Mouse (Mus musculus) forebrain, embryonic 16.5 days (tissue): ENCODE measurements around the gene Dtx1. TPM values are rescaled to one million over a fixed set of nuclear protein-coding genes. Genes with fewer than 3 reads are reported as not detected.

ENCODE experiments used
- ATAC-seq: fragments of 200-750 bp; cut with Nextera tagmentation; 2 replicates; pipeline ENCODE4 v1.8.0; 2017; ENCODE audit warnings: mild to moderate bottlenecking, moderate library complexity
- H3K27ac ChIP-seq: fragments of 300-500 bp; sonication (generic); 2 replicates; pipeline ENCODE4 v1.5.1; 2014; ENCODE audit warnings: low read length, control low read depth
- H3K27me3 ChIP-seq: fragments of 300-500 bp; sonication (generic); replicated peaks from 2 replicates; pipeline ENCODE4 v1.6.1; 2014; ENCODE audit warnings: low read length; ENCODE audit not compliant: control insufficient read depth, insufficient read depth
- H3K36me3 ChIP-seq: fragments of 300-500 bp; sonication (generic); 2 replicates; pipeline ENCODE4 v1.6.1; 2014; ENCODE audit not compliant: control insufficient read depth, insufficient read depth
- H3K4me1 ChIP-seq: fragments of 300-500 bp; sonication (generic); replicated peaks from 2 replicates; pipeline ENCODE4 v1.6.1; 2014; ENCODE audit warnings: low read length; ENCODE audit not compliant: control insufficient read depth, insufficient read depth
- H3K4me2 ChIP-seq: fragments of 300-500 bp; sonication (generic); 2 replicates; pipeline ENCODE4 v1.6.1; 2014; ENCODE audit warnings: mild to moderate bottlenecking, low read length, control low read depth
- H3K4me3 ChIP-seq: fragments of 300-500 bp; sonication (generic); replicated peaks from 2 replicates; pipeline ENCODE4 v1.5.1; 2014; ENCODE audit warnings: mild to moderate bottlenecking, low read length, control low read depth
- H3K9ac ChIP-seq: fragments of 300-500 bp; sonication (generic); replicated peaks from 2 replicates; pipeline ENCODE4 v1.6.1; 2014; ENCODE audit warnings: low read depth, low read length, control low read depth
- H3K9me3 ChIP-seq: fragments of 300-500 bp; sonication (generic); 2 replicates; pipeline ENCODE4 v1.6.1; 2016; ENCODE audit warnings: low read length; ENCODE audit not compliant: control insufficient read depth
- WGBS: fragments of 180-500 bp; shearing (Covaris S2); extraction: QIAGEN DNeasy Blood & Tissue Kit; methylation state at CpG from one replicate; pipeline ENCODE4 v1.1.7; 2014; 5-methylcytosine and 5-hydroxymethylcytosine counted together
- polyA plus RNA-seq: library from polyadenylated mRNA; unstranded; fragments of >200 nt; fragmentation: Nextera tagmentation; extraction: Ambion mirVana; gene quantifications from 2 replicates; pipeline ENCODE4 v1.2.1, GENCODE M21; 2015

Dtx1 gene
- polyA plus RNA-seq, 1 experiment from 2014 or later: 44.1 TPM

GRCm38 (mm10) chr5:120710161-120710825 is 1.4 kb downstream of the Dtx1 start:
- H3K9ac ChIP-seq: peak overlapping the region; percentile 84
- H3K4me3 ChIP-seq: peak overlapping the region; percentile 66
- H3K36me3 ChIP-seq: no peaks in the 10 kb centered on the region
- WGBS: 2% methylated on average over 40 of the region's 40 CpGs
- no peaks in the 10 kb centered on the region for H3K9me3 ChIP-seq
- ATAC-seq: peak; percentile 28
- H3K4me1 ChIP-seq: peaks cover 57% of the 10 kb centered on the region
- peak overlapping the region; percentile 94 for H3K4me2 ChIP-seq
- no peaks in the 10 kb centered on the region for H3K27me3 ChIP-seq
- H3K27ac ChIP-seq: peak overlapping the region; percentile 83

GRCm38 (mm10) chr5:120706976-120707375 is 4.8 kb downstream of the Dtx1 start:
- H3K9ac ChIP-seq: peak overlapping the region; percentile 41; the same call in 1 of the 2 replicates
- no peak overlapping the region for H3K27ac ChIP-seq

GRCm38 (mm10) chr5:120706541-120706940 is 5.2 kb downstream of the Dtx1 start:
- ATAC-seq: peak; percentile 21; the same call in 1 of the 2 replicates
- H3K27ac ChIP-seq: peak overlapping the region; percentile 28; the same call in 1 of the 2 replicates

More at GRCm38 (mm10) chr5:120706976-120707375, 4.8 kb downstream of the Dtx1 start:
- WGBS: 35% methylated on average over 13 of the region's 13 CpGs
- Histone ChIP-seq H3K36me3 (no peaks in the 10 kb centered on the region), H3K9me3 (no peaks in the 10 kb centered on the region), H3K4me2 (peak overlapping the region; percentile 47), H3K4me1 (peaks cover 66% of the 10 kb centered on the region), H3K27me3 (no peaks in the 10 kb centered on the region), H3K4me3 (peak overlapping the region; percentile 26)
- no peak for ATAC-seq

GRCm38 (mm10) chr5:120704421-120704820 is 7.3 kb downstream of the Dtx1 start:
- Histone ChIP-seq H3K9me3 (no peaks in the 10 kb centered on the region), H3K27ac (no peak overlapping the region), H3K4me1 (peaks cover 61% of the 10 kb centered on the region), H3K4me2 (no peak overlapping the region), H3K36me3 (no peaks in the 10 kb centered on the region), H3K27me3 (no peaks in the 10 kb centered on the region), H3K4me3 (no peak overlapping the region), H3K9ac (peak overlapping the region; percentile 2; the same call in 1 of the 2 replicates)
- whole genome bisulfite sequencing: 42% methylated on average over 6 of the region's 6 CpGs
- ATAC-seq: no peak

More at GRCm38 (mm10) chr5:120706541-120706940, 5.2 kb downstream of the Dtx1 start:
- WGBS: 5% methylated on average over 16 of the region's 16 CpGs
- Histone ChIP-seq H3K9me3 (no peaks in the 10 kb centered on the region), H3K4me3 (peak overlapping the region; percentile 26), H3K9ac (peak overlapping the region; percentile 41), H3K4me1 (peaks cover 62% of the 10 kb centered on the region), H3K36me3 (no peaks in the 10 kb centered on the region), H3K27me3 (no peaks in the 10 kb centered on the region), H3K4me2 (peak overlapping the region; percentile 47)

GRCm38 (mm10) chr5:120703660-120704059 is 8.1 kb downstream of the Dtx1 start:
- Histone ChIP-seq H3K27me3 (no peaks in the 10 kb centered on the region), H3K4me1 (peaks cover 58% of the 10 kb centered on the region), H3K9ac (no peak overlapping the region), H3K36me3 (no peaks in the 10 kb centered on the region), H3K4me2 (no peak overlapping the region), H3K27ac (no peak overlapping the region), H3K9me3 (no peaks in the 10 kb centered on the region), H3K4me3 (no peak overlapping the region)
- ATAC-seq: no peak
- WGBS: 89% methylated on average over 3 of the region's 3 CpGs

GRCm38 (mm10) chr5:120702969-120703368 is 8.8 kb downstream of the Dtx1 start:
- no peak overlapping the region for H3K9ac ChIP-seq
- WGBS: 64% methylated on average over 2 of the region's 2 CpGs
- H3K4me2 ChIP-seq: no peak overlapping the region
- H3K36me3 ChIP-seq: no peaks in the 10 kb centered on the region
- peaks cover 56% of the 10 kb centered on the region for H3K4me1 ChIP-seq
- no peak overlapping the region for H3K27ac ChIP-seq
- H3K4me3 ChIP-seq: no peak overlapping the region
- ATAC-seq: no peak
- H3K27me3 ChIP-seq: no peaks in the 10 kb centered on the region
- H3K9me3 ChIP-seq: no peaks in the 10 kb centered on the region

- no peak for ATAC-seq
These were observed 9.3 kb downstream of the Dtx1 start for GRCm38 (mm10) chr5:120702421-120702820.

GRCm38 (mm10) chr5:120700996-120701790 is 10.5 kb downstream of the Dtx1 start:
- no peaks in the 10 kb centered on the region for H3K36me3 ChIP-seq

More at GRCm38 (mm10) chr5:120702421-120702820, 9.3 kb downstream of the Dtx1 start:
- H3K27me3 ChIP-seq: no peaks in the 10 kb centered on the region
- H3K9me3 ChIP-seq: no peaks in the 10 kb centered on the region
- no peak overlapping the region for H3K4me3 ChIP-seq
- no peak overlapping the region for H3K27ac ChIP-seq
- peaks cover 50% of the 10 kb centered on the region for H3K4me1 ChIP-seq
- no peak overlapping the region for H3K9ac ChIP-seq
- H3K4me2 ChIP-seq: no peak overlapping the region
- no peaks in the 10 kb centered on the region for H3K36me3 ChIP-seq
- WGBS: 65% methylated on average over 4 of the region's 4 CpGs

GRCm38 (mm10) chr5:120698801-120699391 is 12.8 kb downstream of the Dtx1 start:
- Histone ChIP-seq H3K4me2 (no peak overlapping the region), H3K4me3 (no peak overlapping the region), H3K9ac (no peak overlapping the region), H3K36me3 (peaks cover 6% of the 10 kb centered on the region; the same call in 1 of the 2 replicates), H3K9me3 (no peaks in the 10 kb centered on the region), H3K4me1 (peaks cover 31% of the 10 kb centered on the region), H3K27ac (no peak overlapping the region), H3K27me3 (peaks cover 20% of the 10 kb centered on the region)
- WGBS: 26% methylated on average over 16 of the region's 16 CpGs
- ATAC-seq: peak; percentile 24; the same call in 1 of the 2 replicates

More at GRCm38 (mm10) chr5:120700996-120701790, 10.5 kb downstream of the Dtx1 start:
- Histone ChIP-seq H3K9ac (no peak overlapping the region), H3K4me2 (no peak overlapping the region), H3K27me3 (0 out of 2 replicates have a peak, but pooled peaks cover 2% of the 10 kb centered on the region), H3K4me3 (no peak overlapping the region), H3K4me1 (peaks cover 38% of the 10 kb centered on the region), H3K9me3 (no peaks in the 10 kb centered on the region), H3K27ac (no peak overlapping the region)
- no peak for ATAC-seq
- WGBS: 58% methylated on average over 11 of the region's 11 CpGs
